Mouse (Mus musculus): Measurements from ENCODE around the gene Rbm44.

The Rbm44 gene

DNA sequence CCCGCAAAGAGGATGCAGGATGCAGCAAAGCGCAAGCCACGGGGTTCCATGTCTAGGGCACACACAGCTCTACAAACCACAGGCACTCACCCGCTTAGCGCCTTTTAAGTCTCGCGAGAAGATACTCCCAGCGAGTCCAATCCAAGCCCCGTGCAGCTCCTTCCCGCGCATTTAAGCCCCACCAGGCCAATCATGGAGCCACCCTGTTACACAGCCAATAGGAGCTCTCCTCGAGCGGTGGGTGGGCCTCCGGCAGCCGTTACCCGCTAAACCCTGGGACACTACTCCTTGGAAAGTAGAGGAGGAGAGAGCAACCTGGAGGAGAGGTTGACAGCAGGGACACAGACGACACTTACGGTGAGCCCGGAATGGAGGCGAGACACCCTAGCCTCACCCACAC is at the start of gene Rbm44:
TSS of gene Rbm44 (plus strand) at position 277 of the 400 bp plus-strand sequence.
- peaks cover 11% of the 10 kb centered on the region; the same call in 1 of the 2 replicates for H3K9me3 ChIP-seq (ENCODE audit: low read length)
- 0 out of 2 replicates have a peak, but pooled peaks cover 2% of the 10 kb centered on the region for H3K4me1 ChIP-seq (replicated peaks; ENCODE audit: low read depth, low read length)
- H3K27me3 ChIP-seq (ENCODE audit: insufficient read depth, low read length), result peaks cover 18% of the 10 kb centered on the region
- peak within 1 kb of the TSS; percentile 45 for H3K4me3 ChIP-seq (replicated peaks; ENCODE audit: low read length)
- H3K36me3 ChIP-seq (ENCODE audit: insufficient read depth, low read length), result no peaks in the 10 kb centered on the region
- no peak for TF ChIP-seq CTCF (conservative IDR thresholded peaks at IDR 0.05; ENCODE audit: low read length)
- TF ChIP-seq NANOG (IDR thresholded peaks at IDR 0.05; ENCODE audit: borderline replicate concordance, low read length), result no peak
- no peak for TF ChIP-seq POU5F1 (IDR thresholded peaks at IDR 0.05; ENCODE audit: borderline replicate concordance, low read length)

DNA sequence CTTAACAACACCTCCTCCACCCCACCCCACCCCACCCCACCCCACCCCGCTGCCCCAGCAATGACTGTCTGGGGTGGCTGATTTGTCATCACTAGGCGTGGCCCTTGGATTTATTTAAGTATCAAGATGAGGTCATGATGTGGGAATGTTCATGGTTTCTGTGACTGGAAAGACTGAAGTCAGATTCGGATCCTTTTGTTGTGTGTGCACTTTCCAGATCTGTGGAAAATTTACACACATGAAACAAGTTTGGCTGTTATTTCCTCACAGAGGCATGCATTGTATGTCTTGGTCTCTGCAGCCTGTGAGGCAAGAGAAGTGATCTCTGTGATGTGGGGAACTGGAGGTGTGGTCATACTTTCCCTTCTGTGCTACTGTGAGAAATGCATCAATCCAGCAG is 49.6 kb upstream of the Rbm44 start:
- Histone ChIP-seq H3K9me3 (ENCODE audit: low read length) (no peaks in the 10 kb centered on the region; the same call in 1 of the 2 replicates), H3K4me3 (replicated peaks; ENCODE audit: low read length) (no peak overlapping the region), H3K27me3 (ENCODE audit: insufficient read depth, low read length) (no peaks in the 10 kb centered on the region), H3K4me1 (replicated peaks; ENCODE audit: low read depth, low read length) (peaks cover 15% of the 10 kb centered on the region), H3K36me3 (ENCODE audit: insufficient read depth, low read length) (no peaks in the 10 kb centered on the region)
- no peak for TF ChIP-seq NANOG (IDR thresholded peaks at IDR 0.05; ENCODE audit: borderline replicate concordance, low read length)
- TF ChIP-seq POU5F1 (IDR thresholded peaks at IDR 0.05; ENCODE audit: borderline replicate concordance, low read length), result no peak
- no peak for TF ChIP-seq CTCF (conservative IDR thresholded peaks at IDR 0.05; ENCODE audit: low read length)

DNA sequence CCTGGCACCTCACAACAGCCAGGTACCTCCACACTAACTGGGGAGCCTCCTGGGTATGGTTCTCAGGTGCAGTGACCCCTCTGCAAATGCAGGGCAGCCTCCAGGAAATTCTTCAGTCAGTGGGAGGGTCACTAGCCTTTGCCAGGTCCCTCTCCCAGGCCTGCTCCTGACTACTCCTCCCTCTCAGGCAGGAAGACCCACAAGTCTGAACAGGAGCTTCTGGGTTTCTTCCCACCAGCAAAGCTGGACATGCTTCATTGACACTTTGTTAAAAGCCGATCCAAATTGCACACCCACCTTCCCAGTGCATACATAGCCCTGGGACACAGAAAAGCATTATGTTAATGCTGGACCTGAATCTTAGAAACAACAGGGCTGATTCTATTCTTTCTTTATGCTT is 49.0 kb upstream of the Rbm44 start:
- Histone ChIP-seq H3K4me1 (replicated peaks; ENCODE audit: low read depth, low read length) (peaks cover 15% of the 10 kb centered on the region), H3K9me3 (ENCODE audit: low read length) (no peaks in the 10 kb centered on the region; the same call in 1 of the 2 replicates), H3K4me3 (replicated peaks; ENCODE audit: low read length) (no peak overlapping the region), H3K27me3 (ENCODE audit: insufficient read depth, low read length) (no peaks in the 10 kb centered on the region), H3K36me3 (ENCODE audit: insufficient read depth, low read length) (no peaks in the 10 kb centered on the region)
- TF ChIP-seq POU5F1 (IDR thresholded peaks at IDR 0.05; ENCODE audit: borderline replicate concordance, low read length) (no peak), NANOG (IDR thresholded peaks at IDR 0.05; ENCODE audit: borderline replicate concordance, low read length) (no peak), CTCF (conservative IDR thresholded peaks at IDR 0.05; ENCODE audit: low read length) (no peak)

DNA sequence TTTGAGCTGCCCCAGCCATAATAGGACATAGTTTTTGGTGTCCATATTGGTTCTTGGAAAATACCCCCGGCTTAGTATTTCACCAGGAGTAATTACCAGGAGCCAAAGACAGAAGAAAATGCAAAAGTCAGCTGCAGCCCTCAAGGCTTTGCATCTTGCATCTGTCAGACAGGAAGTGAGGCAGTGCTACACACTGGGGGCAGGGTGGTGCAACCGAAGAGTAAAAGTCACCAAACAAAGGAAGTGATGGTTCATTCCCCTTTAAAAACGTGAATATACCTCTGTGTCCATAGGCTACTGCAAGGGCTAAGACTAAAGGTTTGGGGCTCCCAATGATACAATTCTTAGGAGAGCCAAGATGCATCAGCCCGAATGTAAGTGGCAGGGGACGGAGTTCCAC is 48.4 kb upstream of the Rbm44 start:
- no peaks in the 10 kb centered on the region; the same call in 1 of the 2 replicates for H3K9me3 ChIP-seq (ENCODE audit: low read length)
- H3K27me3 ChIP-seq (ENCODE audit: insufficient read depth, low read length), result no peaks in the 10 kb centered on the region
- no peaks in the 10 kb centered on the region for H3K36me3 ChIP-seq (ENCODE audit: insufficient read depth, low read length)
- no peak for TF ChIP-seq NANOG (IDR thresholded peaks at IDR 0.05; ENCODE audit: borderline replicate concordance, low read length)
- no peak for TF ChIP-seq POU5F1 (IDR thresholded peaks at IDR 0.05; ENCODE audit: borderline replicate concordance, low read length)
- no peak for TF ChIP-seq CTCF (conservative IDR thresholded peaks at IDR 0.05; ENCODE audit: low read length)
- peaks cover 15% of the 10 kb centered on the region for H3K4me1 ChIP-seq (replicated peaks; ENCODE audit: low read depth, low read length)
- no peak overlapping the region for H3K4me3 ChIP-seq (replicated peaks; ENCODE audit: low read length)

DNA sequence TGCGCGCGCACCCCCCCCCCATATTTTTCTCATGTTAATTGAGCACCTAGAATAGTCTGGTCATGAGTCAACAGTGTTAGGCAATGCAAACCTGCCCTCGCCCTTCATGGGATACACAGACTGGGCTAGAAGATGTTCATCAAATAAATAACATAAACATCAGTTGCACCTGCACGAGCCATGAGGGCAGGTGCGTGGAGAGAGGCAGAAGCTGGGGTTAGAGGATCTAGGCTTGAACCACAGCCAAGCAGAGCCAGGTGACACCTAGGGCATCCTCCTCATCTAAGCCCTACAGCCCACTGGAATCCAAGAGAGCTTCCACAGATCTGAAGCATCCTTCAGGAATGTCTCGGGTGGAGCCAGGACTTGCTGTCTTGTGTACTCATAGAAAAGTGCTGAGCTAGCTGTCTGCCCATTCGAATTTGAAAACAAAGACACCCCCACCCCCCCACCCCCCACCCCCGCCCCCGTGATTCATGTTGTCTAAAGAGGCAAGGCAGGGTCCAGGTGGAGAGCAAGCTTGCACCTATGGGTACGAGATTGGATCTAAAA is 47.5 kb upstream of the Rbm44 start:
- peaks cover 15% of the 10 kb centered on the region for H3K4me1 ChIP-seq (replicated peaks; ENCODE audit: low read depth, low read length)
- no peak overlapping the region for H3K4me3 ChIP-seq (replicated peaks; ENCODE audit: low read length)
- no peaks in the 10 kb centered on the region; the same call in 1 of the 2 replicates for H3K9me3 ChIP-seq (ENCODE audit: low read length)
- no peaks in the 10 kb centered on the region for H3K36me3 ChIP-seq (ENCODE audit: insufficient read depth, low read length)
- TF ChIP-seq CTCF (conservative IDR thresholded peaks at IDR 0.05; ENCODE audit: low read length) (no peak), NANOG (IDR thresholded peaks at IDR 0.05; ENCODE audit: borderline replicate concordance, low read length) (no peak), POU5F1 (IDR thresholded peaks at IDR 0.05; ENCODE audit: borderline replicate concordance, low read length) (no peak)
- H3K27me3 ChIP-seq (ENCODE audit: insufficient read depth, low read length), result no peaks in the 10 kb centered on the region

DNA sequence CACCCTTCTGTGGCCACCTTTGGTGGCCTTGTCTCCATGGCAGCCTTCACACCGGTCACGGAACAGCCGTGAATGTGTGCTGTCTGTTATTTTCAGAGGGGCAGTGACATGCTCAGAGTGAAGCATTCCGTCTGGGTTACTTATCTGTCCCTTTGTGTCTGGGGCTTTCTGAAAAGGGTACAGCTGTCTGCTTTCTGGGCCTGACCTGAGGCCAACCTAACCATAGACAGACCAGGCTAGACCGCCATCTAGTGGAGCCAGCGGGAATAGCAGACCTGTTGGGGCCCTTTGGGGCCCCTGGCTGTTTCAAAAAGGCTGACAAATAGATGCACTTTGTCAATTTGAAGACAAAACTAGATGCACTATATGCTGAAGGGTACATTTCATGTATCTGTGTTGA is 46.0 kb upstream of the Rbm44 start:
- no peak for TF ChIP-seq NANOG (IDR thresholded peaks at IDR 0.05; ENCODE audit: borderline replicate concordance, low read length)
- TF ChIP-seq CTCF (conservative IDR thresholded peaks at IDR 0.05; ENCODE audit: low read length), result peak; percentile 95

DNA sequence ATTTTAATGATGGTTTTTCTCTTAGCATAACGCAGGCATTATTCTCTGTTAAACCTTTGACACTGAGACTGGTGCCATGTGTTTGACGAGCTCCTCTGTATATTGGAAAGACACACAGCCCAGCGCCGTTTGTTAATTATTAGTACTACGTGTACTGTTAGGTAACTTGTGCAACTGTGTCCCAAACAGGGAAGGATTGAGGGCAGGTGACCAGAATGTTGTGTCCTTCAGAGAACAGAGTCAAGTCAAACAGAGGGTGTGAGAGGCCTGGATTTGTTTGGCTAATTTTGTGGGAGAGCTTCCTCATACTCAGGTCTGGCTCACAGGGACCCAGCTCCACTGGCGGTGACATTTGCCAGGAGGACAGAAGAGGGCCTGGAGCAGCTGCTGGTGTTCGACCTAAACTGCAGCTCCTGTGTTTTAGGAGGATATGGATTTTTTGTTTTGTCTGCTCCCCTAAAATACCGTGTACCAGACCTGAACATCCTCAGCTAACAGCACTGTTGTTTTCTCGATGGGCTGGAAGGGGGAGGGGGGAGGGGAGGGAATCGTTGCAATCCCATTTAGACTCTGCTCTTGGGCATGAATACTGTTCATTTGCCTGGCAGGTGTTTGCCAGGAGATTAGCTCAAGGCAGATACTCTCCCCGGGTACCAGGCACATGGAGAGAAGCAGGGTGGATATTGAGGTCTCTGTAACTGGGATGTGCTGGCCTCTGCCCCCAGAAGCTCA is 43.0 kb upstream of the Rbm44 start:
- Histone ChIP-seq H3K4me1 (replicated peaks; ENCODE audit: low read depth, low read length) (peaks cover 6% of the 10 kb centered on the region), H3K27me3 (ENCODE audit: insufficient read depth, low read length) (no peaks in the 10 kb centered on the region), H3K4me3 (replicated peaks; ENCODE audit: low read length) (no peak overlapping the region), H3K36me3 (ENCODE audit: insufficient read depth, low read length) (peaks cover 10% of the 10 kb centered on the region), H3K9me3 (ENCODE audit: low read length) (no peaks in the 10 kb centered on the region)
- no peak for TF ChIP-seq NANOG (IDR thresholded peaks at IDR 0.05; ENCODE audit: borderline replicate concordance, low read length)
- TF ChIP-seq POU5F1 (IDR thresholded peaks at IDR 0.05; ENCODE audit: borderline replicate concordance, low read length), result no peak
- no peak for TF ChIP-seq CTCF (conservative IDR thresholded peaks at IDR 0.05; ENCODE audit: low read length)

More for the DNA sequence above, 46.0 kb upstream of the Rbm44 start:
- Histone ChIP-seq H3K36me3 (ENCODE audit: insufficient read depth, low read length) (peaks cover 5% of the 10 kb centered on the region; the same call in 1 of the 2 replicates), H3K4me3 (replicated peaks; ENCODE audit: low read length) (no peak overlapping the region), H3K9me3 (ENCODE audit: low read length) (no peaks in the 10 kb centered on the region; the same call in 1 of the 2 replicates), H3K27me3 (ENCODE audit: insufficient read depth, low read length) (no peaks in the 10 kb centered on the region), H3K4me1 (replicated peaks; ENCODE audit: low read depth, low read length) (peaks cover 15% of the 10 kb centered on the region)

DNA sequence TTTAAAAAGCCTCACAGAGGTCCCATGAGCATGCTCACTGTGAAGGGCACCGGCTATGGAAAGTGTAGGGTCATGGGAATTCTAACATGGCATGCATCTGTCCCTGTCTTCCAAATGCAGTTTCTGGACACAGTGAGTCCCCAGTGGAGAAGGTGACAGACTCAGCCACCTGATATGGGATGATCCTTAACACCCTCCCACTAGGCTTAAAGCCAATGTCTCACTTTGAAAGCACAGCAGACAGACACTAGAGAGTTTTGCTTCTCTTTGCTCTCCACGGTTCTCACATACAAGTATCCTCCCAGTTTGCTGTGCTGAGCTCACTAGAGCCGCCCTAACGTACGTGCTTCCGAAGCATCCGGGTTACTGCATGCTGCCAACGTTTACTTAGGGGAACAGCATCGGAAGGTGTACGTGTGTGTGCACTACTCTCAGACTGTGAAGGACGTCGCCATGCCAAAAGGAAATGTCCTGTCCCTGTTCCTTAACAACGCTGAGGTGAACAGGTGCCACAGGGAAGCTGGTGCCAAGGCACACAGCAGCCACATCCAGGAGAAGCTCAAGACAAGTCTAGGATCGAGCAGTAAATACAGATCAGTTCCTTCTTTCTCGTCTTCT is 41.4 kb upstream of the Rbm44 start:
- Histone ChIP-seq H3K4me1 (replicated peaks; ENCODE audit: low read depth, low read length) (peaks cover 3% of the 10 kb centered on the region), H3K9me3 (ENCODE audit: low read length) (no peaks in the 10 kb centered on the region), H3K36me3 (ENCODE audit: insufficient read depth, low read length) (peaks cover 13% of the 10 kb centered on the region), H3K27me3 (ENCODE audit: insufficient read depth, low read length) (no peaks in the 10 kb centered on the region), H3K4me3 (replicated peaks; ENCODE audit: low read length) (no peak overlapping the region)
- TF ChIP-seq CTCF (conservative IDR thresholded peaks at IDR 0.05; ENCODE audit: low read length) (no peak), NANOG (IDR thresholded peaks at IDR 0.05; ENCODE audit: borderline replicate concordance, low read length) (no peak), POU5F1 (IDR thresholded peaks at IDR 0.05; ENCODE audit: borderline replicate concordance, low read length) (no peak)

Measured in E14TG2a.4 (cell line).